Mouse (Mus musculus) ES-Bruce4 (cell line): ENCODE results near the gene Cobl.

Experiments
- CTCF ChIP-seq: IDR thresholded peaks from one replicate; pipeline ENCODE4 v1.8.1; 2011; ENCODE audit warnings: low read depth, low read length
- POLR2A ChIP-seq: IDR thresholded peaks from one replicate; pipeline ENCODE4 v1.8.1; 2011; ENCODE audit warnings: low read length; ENCODE audit not compliant: insufficient read depth

DNA sequence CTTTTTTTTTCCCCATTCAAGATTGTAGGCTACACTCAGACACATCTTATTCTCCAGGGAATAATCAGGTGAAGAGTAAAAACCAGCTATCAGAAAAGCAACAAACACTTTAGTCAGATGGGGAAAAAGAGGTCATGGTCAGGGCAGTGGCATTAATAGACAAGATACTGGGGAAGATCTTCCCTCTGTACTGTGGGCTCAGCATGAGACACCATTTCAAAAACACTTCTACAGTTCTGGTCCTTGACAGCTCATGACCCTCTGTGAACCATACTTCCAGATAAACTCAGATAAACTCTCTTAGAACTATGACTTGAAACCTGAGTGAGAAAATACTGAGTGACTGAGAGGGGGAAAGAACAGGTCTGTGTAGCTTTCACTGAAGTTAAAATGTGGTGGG is 29.0 kb upstream of the Cobl start:
- TF ChIP-seq CTCF = no peak
- TF ChIP-seq POLR2A = no peak
